Mouse (Mus musculus): ENCODE measurements around the gene Mrvi1. TPM values are rescaled to one million over a fixed set of nuclear protein-coding genes. Genes with fewer than 3 reads are reported as not detected.

Gene Mrvi1
- total RNA-seq (2021): 10 to 100 TPM; 15.4 to 17.6 TPM
- long read RNA-seq, experiment 1, partial matches to known transcripts: 0 of 3 reads
- long read RNA-seq, experiment 1, other reads (novel, unspliced or antisense): 3 of 3 reads
- long read RNA-seq, experiment 2, partial matches to known transcripts: 1 of 3 reads
- long read RNA-seq, experiment 2, other reads (novel, unspliced or antisense): 2 of 3 reads

DNA sequence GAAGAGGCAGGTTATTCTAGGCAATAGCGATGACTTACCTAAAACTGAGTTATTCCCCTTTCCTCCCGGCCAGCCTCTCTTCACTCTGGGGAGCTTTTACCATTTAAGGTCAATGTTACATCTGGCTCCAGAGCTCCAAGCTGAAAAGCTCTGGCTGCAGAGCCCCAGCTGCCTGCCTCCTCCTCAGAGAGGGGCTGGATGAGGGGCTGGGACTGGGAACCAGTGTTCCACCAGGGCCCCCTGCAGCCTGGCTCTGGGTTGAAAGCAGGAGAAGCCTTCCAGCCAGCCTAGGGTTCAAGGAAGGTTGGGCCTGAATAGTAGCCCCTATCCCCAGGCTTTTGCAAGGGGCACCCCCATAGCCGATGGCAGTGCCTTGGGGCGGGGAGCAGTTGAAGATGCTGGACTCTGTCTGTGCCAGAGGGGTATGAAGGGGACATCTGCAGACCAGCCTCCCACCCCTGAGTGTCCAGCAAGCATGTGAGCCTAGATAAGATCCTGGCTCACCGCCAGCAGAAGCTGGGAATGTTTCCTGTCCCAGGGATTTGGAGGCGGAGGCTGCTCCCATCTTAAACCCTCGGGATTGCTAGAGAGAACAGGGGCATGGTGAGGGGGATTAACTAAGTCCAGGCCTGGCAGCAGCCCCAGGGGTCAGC is at the start of gene Mrvi1:
Gene Mrvi1, minus strand, starts transcription at position 409 of the 653 bp plus-strand sequence.
- DNase-seq (ENCODE audit: low spot score in 2 of 2): peak; percentile 19 to 27

DNA sequence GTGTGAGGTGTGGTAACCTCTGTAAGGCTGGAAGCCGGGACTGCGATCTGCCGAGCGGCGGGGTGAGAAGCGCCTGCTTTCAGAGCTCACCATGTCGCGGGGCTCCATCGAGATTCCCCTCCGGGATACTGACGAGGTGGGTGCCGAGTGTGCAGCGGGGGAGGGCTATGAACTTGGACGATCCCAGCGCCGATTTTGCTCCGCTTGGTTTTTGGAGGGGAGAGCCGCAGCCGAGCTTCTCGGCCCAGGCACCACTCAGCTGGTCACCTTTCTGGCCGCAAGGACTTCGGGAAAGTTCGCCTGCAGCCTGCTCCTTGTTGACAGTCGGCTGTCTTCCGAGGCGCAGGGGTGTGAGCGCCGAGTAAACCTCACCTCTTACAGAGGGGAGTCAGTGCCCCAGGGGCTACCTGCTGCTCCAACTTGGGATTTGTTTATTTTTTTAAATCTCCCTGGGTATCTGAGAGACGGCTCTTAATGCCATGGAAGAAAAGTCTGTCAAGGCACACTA is 46.8 kb upstream of the Mrvi1 start:
- no peak for DNase-seq (ENCODE audit: low spot score in 2 of 2)

DNA sequence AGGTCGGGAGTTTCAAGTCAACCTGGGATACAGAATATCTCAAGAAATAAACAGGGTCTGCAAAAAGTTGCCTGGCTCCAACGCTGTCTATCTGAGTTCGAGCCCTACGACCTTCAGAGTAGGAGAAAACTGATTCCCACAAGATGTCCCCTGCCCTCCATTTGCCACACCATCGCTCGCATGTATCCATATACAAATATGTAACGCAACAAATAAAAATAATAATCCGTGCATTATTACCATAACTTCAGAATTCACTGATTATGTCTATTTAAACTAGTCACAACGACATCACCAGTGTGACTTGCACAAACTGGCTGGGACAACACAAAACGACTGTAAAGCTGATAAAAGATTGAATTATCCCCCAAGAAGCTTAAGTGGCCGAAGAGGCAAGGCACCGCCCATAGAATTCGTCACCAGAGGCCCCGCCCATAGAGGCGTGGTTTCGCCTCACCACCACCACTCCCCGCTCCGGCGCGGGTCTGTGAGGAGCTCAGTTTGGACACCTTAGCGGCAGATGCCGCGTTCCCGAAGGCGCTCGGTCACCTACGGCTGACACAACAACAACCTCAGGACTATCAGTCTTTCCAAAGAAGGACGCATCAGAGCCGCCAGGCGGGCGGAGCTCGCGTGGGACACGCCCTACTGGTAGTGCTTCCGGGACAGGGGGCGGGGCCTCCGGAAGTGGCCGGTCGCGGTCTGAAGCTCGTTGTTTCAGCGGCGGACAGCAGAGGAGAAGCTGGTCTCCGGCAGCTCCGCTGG is 46.2 kb upstream of the Mrvi1 start, which contains the start of gene Ctr9:
Gene Ctr9, plus strand, starts transcription at position 671 of the 765 bp plus-strand sequence.
- peak; percentile 89 to 96 for DNase-seq (ENCODE audit: low spot score in 2 of 2)

DNA sequence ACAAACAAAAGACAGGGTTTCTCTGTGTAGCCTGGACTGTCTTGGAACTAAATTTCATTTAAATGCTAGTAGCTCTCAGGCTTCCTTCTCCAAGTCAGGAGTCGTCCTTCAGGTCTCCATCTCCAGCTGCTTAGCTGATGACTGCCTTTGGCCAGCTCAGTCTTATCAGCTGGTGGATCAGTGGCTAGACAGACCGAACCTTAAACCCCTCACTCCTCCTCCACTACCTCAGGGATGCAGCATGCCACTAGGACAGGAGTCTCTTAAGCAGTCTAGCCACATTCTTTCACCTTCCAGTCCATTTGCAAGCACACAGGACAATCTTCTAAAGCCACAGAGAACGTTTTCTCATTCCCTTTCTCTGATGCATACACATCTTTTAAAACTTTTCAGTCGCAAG is 42.7 kb upstream of the Mrvi1 start:
- no peak for DNase-seq (ENCODE audit: low spot score in 2 of 2)

DNA sequence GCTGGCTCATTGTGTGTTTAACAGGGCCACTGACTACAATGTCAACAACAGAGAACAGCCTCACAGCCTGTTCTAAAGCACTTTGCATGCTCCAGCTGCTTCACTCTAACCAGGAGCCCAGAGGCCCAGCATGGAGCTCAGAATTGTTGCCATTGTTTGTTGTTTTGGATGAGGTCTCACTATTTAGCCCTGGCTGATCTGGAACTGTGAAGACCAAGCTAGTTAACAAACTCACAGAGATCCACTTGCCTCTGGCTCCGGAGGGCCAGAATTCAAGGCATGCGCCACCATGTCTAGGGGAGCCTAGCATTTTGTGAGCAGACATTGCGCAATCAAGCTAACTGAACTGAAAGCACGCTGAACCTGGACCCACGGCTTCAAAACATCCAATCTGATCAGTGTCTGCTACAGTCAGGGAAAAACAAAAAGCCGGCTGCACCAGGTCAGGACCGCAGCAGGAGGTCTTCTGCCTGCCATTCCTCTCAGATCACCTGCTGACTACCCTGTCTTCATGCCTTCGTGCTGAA is 41.9 kb upstream of the Mrvi1 start:
- no peak for DNase-seq (ENCODE audit: low spot score in 2 of 2)

DNA sequence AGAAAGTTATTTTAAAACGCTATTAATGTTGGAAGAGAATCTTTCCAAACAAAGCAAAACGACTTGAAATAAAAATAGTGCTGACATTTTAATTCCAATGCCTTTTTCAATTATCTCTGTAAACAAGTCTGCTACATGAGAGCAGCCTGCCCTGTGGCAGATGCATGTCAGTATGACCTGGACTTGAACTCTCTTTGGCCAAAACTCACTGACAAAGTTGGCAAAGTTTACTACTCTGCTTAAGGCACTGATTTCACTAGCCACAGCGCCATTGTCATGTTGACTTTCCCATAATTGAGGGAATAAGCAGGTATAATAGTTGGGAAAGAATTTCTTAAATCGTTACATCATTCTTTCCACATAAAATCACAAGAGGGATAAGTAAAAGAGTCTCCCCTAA is 38.6 kb upstream of the Mrvi1 start:
- no peak for DNase-seq (ENCODE audit: low spot score in 2 of 2)

DNA sequence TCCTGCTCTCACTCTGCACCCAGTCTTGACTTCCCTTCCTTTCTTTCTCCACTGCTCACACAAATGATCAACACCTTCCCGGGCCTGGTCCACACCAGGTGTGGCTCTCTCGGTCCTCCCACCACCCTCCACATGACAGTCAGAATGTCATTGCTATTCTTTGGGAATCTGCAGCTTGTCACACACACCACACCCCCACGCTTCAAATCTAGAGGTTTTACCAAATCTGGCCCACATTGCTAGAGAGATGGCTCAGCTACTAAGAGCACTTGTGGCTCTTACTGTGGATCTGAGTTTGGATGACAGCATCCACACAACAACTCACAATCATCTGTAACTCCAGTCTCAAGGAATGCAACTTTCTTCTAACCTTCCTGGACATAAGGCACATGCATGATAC is 34.7 kb upstream of the Mrvi1 start:
- DNase-seq (ENCODE audit: low spot score in 2 of 2): no peak

DNA sequence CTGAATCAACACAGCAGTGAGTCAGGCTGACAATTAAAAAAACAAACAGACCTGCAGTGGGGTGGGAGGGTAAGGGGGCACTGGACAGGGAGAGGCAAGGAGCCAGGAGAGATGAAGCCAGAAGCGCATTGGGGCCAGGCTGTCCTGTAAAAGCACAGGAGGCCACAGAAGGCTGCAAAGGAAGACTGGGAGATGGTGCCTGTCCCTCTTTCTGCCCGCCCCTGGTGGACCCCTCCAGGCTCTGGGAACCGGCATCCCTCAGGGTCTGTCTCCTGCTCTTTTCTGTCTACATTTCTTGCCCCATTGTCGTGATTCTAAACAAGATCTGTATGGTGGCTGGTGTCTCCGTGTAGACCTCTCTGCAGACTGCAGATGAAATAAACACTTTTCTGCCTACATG is 33.5 kb upstream of the Mrvi1 start:
- no peak for DNase-seq (ENCODE audit: low spot score in 2 of 2)

DNA sequence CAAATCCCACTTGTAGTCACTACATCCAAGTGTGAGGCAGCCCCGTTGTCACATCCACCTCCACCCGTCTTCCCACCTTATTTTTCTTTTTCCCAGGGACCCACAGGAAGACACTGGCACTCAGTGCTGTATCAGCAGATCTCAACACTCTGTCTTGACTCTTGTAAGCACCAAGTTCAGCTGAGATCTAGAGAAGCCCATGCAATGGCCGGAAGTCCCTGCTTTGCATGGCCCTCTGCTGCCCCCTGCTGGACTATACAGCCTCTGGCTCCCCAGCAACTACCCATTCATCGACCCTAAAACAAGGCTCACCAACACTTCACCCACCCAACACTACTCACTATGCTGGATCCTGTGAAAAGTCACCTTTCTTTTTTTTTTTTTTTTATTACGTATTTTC is 32.6 kb upstream of the Mrvi1 start:
- peak; percentile 71 to 84 for DNase-seq (ENCODE audit: low spot score in 2 of 2)

DNA sequence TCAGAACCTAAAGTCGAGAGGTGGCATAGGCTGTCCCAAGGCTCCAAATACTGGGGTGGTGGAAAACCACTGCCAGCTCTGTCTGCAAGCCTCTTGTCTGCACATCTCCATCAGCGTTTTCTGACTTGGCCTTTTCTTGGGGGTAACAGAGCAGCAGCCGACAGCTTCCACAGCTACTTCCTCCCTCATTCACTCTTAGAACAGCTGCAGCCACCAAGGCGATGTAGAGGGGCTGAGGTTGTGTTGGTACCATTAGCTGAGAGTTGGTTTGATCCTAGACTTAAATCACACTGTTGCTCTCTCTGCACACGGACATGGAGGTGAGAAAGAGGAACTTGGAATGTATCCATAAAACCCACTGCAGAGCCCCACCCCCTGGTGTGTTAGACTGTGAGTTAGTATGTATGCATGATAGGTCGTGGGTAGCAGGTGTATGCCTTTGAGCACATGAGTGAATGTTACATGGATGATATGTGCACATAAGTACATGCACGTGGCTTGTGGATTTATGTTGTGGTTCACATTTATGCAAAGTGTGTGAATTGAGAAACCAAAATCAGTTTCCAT is 31.9 kb upstream of the Mrvi1 start:
- DNase-seq (ENCODE audit: low spot score in 2 of 2): no peak

DNA sequence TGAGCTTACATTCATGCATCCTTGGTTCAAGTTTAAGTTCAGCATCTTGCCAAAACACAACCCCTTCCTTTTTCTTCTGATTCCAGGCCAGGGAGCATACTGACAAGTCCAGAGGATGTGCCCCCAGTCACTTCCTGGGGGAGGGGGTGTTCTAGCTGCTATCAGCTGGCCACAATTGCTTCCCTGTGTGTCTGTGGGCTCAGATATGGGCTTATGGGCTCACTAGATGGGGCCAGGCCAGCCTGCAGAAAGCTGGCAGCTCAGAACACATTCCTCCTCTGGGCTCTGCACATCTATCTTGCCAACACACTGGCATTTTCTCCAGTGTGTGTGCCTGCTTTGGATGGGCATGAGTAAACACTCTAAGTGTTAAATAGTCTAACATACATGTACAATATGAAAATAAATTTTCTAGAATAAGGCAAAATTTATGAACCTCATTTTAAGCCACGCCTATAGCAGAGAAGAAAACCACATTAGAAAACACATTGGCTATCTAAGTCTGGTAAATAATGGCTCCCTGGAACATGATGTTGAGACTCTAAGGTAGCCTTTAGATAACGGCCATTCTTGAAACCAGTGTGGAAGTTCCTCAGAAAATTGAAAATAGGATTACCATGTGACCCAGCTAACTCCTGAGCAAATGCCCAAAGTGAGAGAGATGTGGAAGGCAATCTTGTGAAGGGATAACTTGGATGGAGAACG is 22.0 kb upstream of the Mrvi1 start:
- DNase-seq (ENCODE audit: low spot score in 2 of 2): no peak

DNA sequence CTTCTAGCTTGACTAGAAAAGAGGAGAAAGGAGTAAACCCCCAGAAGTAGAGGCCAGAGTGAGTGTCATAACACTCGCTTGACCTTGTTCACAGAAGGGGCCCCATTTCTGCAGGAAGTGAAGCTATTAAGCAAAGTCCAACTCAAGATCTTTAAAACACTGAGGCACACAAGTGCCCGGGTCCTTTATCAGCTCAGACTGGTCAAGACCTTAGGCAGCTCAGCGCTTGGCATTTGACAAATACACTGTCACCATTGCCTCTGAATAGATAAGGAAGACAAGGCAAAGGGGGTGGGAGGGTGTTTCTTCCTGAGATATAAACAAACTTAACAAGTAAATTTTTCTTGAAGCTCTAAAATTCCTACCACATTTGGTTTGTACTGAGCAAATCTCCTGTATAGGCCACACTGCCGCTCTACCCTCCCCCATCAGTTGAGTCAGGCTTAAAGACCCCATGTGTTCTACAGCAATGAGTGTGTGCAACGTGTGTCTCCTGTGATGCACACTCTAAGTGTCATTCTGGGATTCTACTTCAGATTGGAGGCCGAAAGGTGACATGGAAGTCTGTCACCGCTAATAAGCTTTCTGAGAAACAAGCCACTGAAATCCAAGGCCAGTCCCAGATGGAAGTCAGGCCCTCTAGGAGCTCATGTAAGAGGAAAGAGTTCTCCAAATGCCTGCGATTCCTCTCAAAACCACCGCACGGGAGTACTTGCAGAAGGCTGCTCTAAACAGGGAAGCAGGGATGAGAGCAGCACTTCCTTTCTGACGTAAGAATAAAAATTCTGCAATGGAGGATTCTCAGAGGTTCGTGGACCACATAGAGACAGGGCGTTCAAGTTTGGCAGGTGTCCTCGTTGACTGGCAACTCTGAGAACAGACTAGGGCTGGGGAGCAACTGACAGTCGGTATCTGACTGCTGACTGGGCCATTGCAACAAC is 16.9 kb upstream of the Mrvi1 start:
- no peak for DNase-seq (ENCODE audit: low spot score in 2 of 2)

DNA sequence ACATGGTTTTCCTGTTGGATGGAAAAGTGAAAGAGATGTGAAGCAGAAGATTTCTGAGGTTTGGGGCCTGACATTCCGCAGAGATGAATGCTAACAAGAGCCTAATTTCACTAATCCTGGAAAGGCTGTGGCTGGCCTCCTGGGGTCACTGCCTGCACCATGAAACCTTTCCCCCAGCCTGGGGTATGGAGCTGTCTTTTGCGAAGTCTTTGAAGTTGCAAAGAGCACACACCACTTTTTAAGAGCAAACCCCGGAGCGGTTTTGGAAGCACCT is 8.9 kb upstream of the Mrvi1 start:
- no peak for DNase-seq (ENCODE audit: low spot score in 2 of 2)

DNA sequence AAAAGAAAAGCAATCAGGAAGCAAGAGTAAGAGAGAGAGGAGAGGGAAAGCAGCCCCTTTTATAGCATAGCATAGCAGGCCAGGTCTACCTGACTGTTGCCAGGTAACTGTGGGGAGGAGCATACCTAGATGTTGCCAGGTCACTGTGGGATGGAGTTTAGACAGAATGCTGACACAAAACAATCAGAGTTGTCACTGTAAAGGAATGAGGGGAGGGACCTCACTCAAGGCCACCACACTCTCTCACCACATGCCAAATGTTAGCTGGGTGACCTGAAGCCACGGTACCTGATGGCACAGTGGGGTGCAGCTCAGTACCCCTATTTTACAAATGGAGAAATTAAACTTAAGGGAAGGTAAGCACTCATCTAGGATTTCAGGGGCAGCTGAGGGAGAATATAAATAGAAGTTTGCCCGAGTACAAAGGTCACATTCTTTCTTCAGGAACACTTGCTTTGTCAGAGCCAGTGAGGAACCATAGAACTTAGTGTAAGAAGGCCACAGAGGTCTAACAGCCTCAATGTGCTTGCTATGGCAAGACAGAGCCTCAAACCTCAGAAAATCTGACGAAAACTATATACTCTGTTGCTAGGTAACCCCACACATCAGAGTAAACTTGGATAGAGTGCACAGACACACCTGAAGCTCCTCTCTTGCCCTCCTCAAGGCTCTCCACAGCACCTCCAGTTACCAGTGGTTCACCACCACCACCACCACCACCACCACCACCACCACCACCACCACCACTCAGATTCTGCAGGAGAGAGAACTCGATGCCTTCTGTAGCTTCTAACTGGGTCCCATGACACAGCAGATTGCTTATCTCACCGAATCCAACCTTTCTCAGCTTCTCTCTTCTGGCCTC is 8.3 kb upstream of the Mrvi1 start:
- DNase-seq (ENCODE audit: low spot score in 2 of 2): no peak

DNA sequence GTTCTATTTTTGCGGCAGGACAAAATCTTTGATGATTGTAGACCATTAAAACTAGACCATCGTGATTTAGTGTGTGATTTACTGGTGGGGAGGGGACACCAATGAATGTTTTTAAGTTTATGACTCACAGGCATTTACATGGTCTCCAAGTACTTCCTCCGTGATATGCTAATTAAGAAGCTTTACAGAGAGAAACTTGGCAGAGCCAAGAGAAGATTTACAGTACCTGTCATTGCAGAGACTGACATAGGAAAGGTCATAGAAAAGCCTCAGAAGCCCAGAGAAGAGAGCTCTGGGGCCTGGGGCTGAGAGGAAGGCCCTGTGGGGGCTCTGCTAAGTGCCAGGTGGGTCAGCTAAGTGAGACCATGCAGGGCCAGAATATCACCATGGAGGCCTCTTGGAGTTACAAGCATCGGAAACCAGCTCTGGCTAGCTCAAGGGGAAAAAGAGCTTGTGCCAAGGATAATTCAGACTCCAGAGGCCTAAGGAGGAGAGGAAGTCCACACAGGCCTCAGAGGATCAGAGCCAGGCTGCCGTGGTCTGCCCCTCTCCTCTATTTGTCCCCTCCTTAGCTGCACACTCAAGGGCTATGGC is 7.1 kb upstream of the Mrvi1 start:
- no peak for DNase-seq (ENCODE audit: low spot score in 2 of 2)

DNA sequence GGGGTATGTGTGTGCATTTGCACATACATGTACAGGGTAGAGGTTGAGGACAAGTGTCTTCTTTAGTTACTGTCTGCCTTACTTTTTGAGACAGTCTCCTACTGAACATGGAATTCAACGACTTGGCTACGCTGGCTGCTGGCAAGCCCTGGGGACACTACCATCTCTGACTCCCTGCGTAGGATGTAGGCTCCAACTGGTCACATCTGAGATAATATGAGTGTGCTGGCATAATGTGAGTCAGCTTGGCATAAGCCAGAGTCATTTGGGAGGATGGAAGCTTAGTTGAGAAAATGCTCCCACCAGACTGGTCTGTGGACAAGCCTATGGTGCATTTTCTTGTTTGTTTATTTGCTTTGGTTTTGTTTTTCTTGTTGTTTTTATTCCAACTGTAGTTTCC is 5.8 kb upstream of the Mrvi1 start:
- no peak for DNase-seq (ENCODE audit: low spot score in 2 of 2)

DNA sequence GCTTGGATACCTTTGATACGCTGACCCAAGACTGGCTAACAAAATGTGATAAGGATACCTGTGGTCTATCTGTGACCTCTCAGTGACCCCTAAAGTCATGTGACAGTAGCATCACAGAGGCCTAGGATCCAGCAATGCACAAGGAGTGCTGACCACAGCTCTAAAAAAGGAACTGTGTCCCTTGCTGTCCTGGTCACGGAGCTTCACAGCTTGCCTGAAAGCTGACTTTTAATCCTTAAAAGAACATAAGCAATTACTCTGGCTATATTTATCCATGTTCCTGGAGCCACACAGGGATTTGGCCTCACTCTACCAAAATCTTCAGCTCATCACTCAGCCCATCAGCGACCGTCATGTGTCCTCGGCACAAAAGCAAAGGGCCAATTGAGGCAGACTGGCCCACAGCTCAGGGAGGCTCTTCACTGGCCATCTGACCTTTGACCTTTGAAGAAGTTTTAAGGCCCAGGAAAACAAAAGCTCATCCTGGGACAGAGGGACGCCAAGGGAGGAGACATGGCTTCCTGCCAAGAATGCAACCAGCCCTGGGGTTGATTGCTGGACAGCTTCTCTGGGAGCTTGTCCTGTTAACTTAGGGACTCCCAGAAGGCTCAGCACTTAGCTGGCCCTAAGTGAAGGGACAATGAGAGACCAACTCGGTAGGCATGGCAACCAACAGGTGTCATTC is 3.5 kb upstream of the Mrvi1 start:
- DNase-seq (ENCODE audit: low spot score in 2 of 2): no peak

DNA sequence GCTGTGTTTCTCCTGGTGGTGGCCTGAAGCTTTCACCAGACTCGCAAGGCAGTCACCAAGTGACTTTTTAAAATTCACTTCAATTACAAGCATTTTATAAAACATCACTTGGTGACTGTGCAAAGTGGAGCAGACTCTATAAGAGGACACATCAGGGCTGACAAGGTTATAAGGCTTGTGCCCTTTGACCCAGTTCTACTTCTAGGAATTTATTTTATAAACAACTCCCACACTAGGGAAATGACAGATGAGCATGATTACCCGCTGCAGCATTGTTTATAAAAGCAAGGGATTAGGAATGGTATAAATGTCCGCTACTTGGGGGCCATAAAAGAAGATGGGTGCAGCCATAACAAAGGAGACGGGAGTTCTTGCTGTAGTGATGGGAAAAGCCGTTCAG is 1.4 kb upstream of the Mrvi1 start:
- DNase-seq (ENCODE audit: low spot score in 2 of 2): no peak
